Mouse (Mus musculus) MEL (cell line): ENCODE measurements around the gene Plbd2. TPM values are rescaled to one million over a fixed set of nuclear protein-coding genes. Genes with fewer than 3 reads are reported as not detected.
A peak's percentile ranks its signal among the peaks of the same experiment; 100 is the strongest.

ENCODE experiments used
- DNase-seq: peaks from one replicate; pipeline ENCODE4 v3.0.0; 2011; ENCODE audit warnings: low read depth, low spot score
- H3K27ac ChIP-seq: 2 replicates; pipeline ENCODE4 v1.5.1; 2012; ENCODE audit warnings: low read depth, mild to moderate bottlenecking, control low read depth, low read length, moderate library complexity; ENCODE audit not compliant: control insufficient read depth
- H3K27me3 ChIP-seq, 2 experiments: fragments of 150-350 bp in 1 of 2; sonication (generic) in 1 of 2; 2 replicates each; pipeline ENCODE4 v1.6.1; 2012; ENCODE audit warnings: low read length in 2 of 2, mild to moderate bottlenecking in 2 of 2, improper control_type of control experiment in 1 of 2, moderate library complexity in 1 of 2; ENCODE audit not compliant: insufficient read depth in 2 of 2, control insufficient read depth in 1 of 2
- H3K36me3 ChIP-seq, 2 experiments: 2 replicates each; pipeline ENCODE4 v1.6.1; 2012 to 2014; ENCODE audit warnings: low read length in 2 of 2, improper control_type of control experiment in 1 of 2, inconsistent platforms in 1 of 2, mild to moderate bottlenecking in 1 of 2; ENCODE audit not compliant: insufficient read depth in 2 of 2, control insufficient read depth in 1 of 2
- H3K4me1 ChIP-seq, 2 experiments: fragments of 150-350 bp in 1 of 2; sonication (generic) in 1 of 2; 2 replicates each; pipeline ENCODE4 v1.6.1; 2012; ENCODE audit warnings: low read length in 2 of 2, improper control_type of control experiment in 1 of 2, mild to moderate bottlenecking in 1 of 2; ENCODE audit not compliant: insufficient read depth in 2 of 2, control insufficient read depth in 1 of 2
- H3K4me3 ChIP-seq, 2 experiments: fragments of 150-350 bp in 1 of 2; sonication (generic) in 1 of 2; 2 replicates each; pipeline ENCODE4 v1.5.1; 2012; ENCODE audit warnings: low read depth in 2 of 2, low read length in 2 of 2, mild to moderate bottlenecking in 2 of 2, moderate library complexity in 2 of 2, control low read depth in 1 of 2, improper control_type of control experiment in 1 of 2; ENCODE audit not compliant: control insufficient read depth in 1 of 2, insufficient read depth in 1 of 2
- H3K79me2 ChIP-seq: 2 replicates; pipeline ENCODE4 v1.6.1; 2012; ENCODE audit warnings: mild to moderate bottlenecking, low read length, moderate library complexity; ENCODE audit not compliant: control insufficient read depth, poor library complexity, insufficient read depth
- H3K9ac ChIP-seq: 2 replicates; pipeline ENCODE4 v1.6.1; 2012; ENCODE audit warnings: low read depth, mild to moderate bottlenecking, control low read depth, low read length, moderate library complexity; ENCODE audit not compliant: control insufficient read depth, poor library complexity, severe bottlenecking
- H3K9me3 ChIP-seq: fragments of 150-350 bp; sonication (generic); replicated peaks from 2 replicates; pipeline ENCODE4 v1.6.1; 2012; ENCODE audit warnings: mild to moderate bottlenecking, low read length, improper control_type of control experiment, moderate library complexity; ENCODE audit not compliant: insufficient read depth
- BHLHE40 ChIP-seq: IDR thresholded peaks from 2 replicates; pipeline ENCODE4 v1.6.1; 2012; ENCODE audit warnings: low read depth, mild to moderate bottlenecking, inconsistent platforms, low read length, improper control_type of control experiment, borderline replicate concordance
- CHD2 ChIP-seq: IDR thresholded peaks from 2 replicates; pipeline ENCODE4 v1.6.1; 2011; ENCODE audit warnings: low read length, improper control_type of control experiment
- CTCF ChIP-seq, 3 experiments: IDR thresholded peaks in 2 of 3; conservative IDR thresholded peaks in 1 of 3; 2 replicates each; pipeline ENCODE4 v1.5.1; 2011 to 2012; ENCODE audit warnings: low read length in 3 of 3, low read depth in 2 of 3, mild to moderate bottlenecking in 2 of 3, improper control_type of control experiment in 1 of 3, inconsistent platforms in 1 of 3, mixed read lengths in 1 of 3, moderate library complexity in 1 of 3; ENCODE audit not compliant: control insufficient read depth in 1 of 3, insufficient read depth in 1 of 3, poor library complexity in 1 of 3, severe bottlenecking in 1 of 3
- ELF1 ChIP-seq: IDR thresholded peaks from 2 replicates; pipeline ENCODE4 v1.6.1; 2014; ENCODE audit warnings: low read depth, mild to moderate bottlenecking, inconsistent platforms, low read length, improper control_type of control experiment, moderate library complexity
- EP300 ChIP-seq, 2 experiments: IDR thresholded peaks; 2 replicates each; pipeline ENCODE4 v1.6.1; 2011; ENCODE audit warnings: improper control_type of control experiment in 2 of 2, low read length in 2 of 2, low read depth in 1 of 2, mild to moderate bottlenecking in 1 of 2
- ETS1 ChIP-seq: IDR thresholded peaks from 2 replicates; pipeline ENCODE4 v1.6.1; 2012; ENCODE audit warnings: low read depth, mild to moderate bottlenecking, inconsistent platforms, low read length, improper control_type of control experiment, moderate library complexity
- JUND ChIP-seq: IDR thresholded peaks from 2 replicates; pipeline ENCODE4 v1.6.1; 2011; ENCODE audit warnings: low read depth, mild to moderate bottlenecking, improper control_type of control experiment, low read length
- MAFK ChIP-seq: IDR thresholded peaks from 2 replicates; pipeline ENCODE4 v1.6.1; 2011; ENCODE audit warnings: low read depth, mild to moderate bottlenecking, low read length, improper control_type of control experiment, borderline replicate concordance
- MAZ ChIP-seq: IDR thresholded peaks from 2 replicates; pipeline ENCODE4 v1.6.1; 2012; ENCODE audit warnings: low read depth, mild to moderate bottlenecking, inconsistent platforms, low read length, improper control_type of control experiment
- MYB ChIP-seq: IDR thresholded peaks from 2 replicates; pipeline ENCODE4 v1.6.1; 2011; ENCODE audit warnings: mild to moderate bottlenecking, low read depth, low read length, improper control_type of control experiment
- RAD21 ChIP-seq: IDR thresholded peaks from 2 replicates; pipeline ENCODE4 v1.6.1; 2011; ENCODE audit warnings: mild to moderate bottlenecking, low read depth, low read length, improper control_type of control experiment
- SMC3 ChIP-seq: IDR thresholded peaks from 2 replicates; pipeline ENCODE4 v1.6.1; 2011; ENCODE audit warnings: low read depth, low read length, improper control_type of control experiment
- UBTF ChIP-seq: IDR thresholded peaks from 2 replicates; pipeline ENCODE4 v1.6.1; 2012; ENCODE audit warnings: low read depth, mild to moderate bottlenecking, inconsistent platforms, low read length, improper control_type of control experiment, moderate library complexity, borderline replicate concordance; ENCODE audit not compliant: insufficient read depth
- ZC3H11A ChIP-seq: IDR thresholded peaks from 2 replicates; pipeline ENCODE4 v1.6.1; 2012; ENCODE audit warnings: low read depth, mild to moderate bottlenecking, inconsistent platforms, low read length, improper control_type of control experiment
- polyA plus RNA-seq, 2 experiments: library from polyadenylated mRNA; stranded (reverse) in 1 of 2; unstranded in 1 of 2; fragments of >175 nt in 1 of 2; fragments of >200 nt in 1 of 2; gene quantifications; 2 replicates each; pipeline versions ENCODE4 v1.2.1 to v1.2.4; 2012; ENCODE audit warnings: low replicate concordance in 2 of 2, low read depth in 1 of 2; ENCODE audit not compliant: insufficient read length in 2 of 2, insufficient read depth in 1 of 2, missing spikeins in 1 of 2
- total RNA-seq: library from RNA; depleted of rRNA; stranded (reverse); fragments of 300-350 nt; gene quantifications from 2 replicates; pipeline ENCODE4 v1.2.3, GENCODE M21; 2012

Plbd2 gene
- total and polyA plus RNA-seq, 3 experiments = 10.1 to 30.5 TPM; not detected in 1

- Histone ChIP-seq H3K36me3 (no peaks in the 10 kb centered on the region), H3K4me3 (no peak overlapping the region), H3K4me1 (no peaks in the 10 kb centered on the region), H3K27me3 (no peaks in the 10 kb centered on the region), H3K9me3 (no peaks in the 10 kb centered on the region), H3K9ac (no peak overlapping the region), H3K79me2 (no peaks in the 10 kb centered on the region), H3K27ac (no peak overlapping the region)
- DNase-seq = no peak
- TF ChIP-seq EP300 (IDR thresholded peaks at IDR 0.05; ENCODE audit: low read depth in 1 of 2, low read length in 2 of 2) (no peak), ETS1 (no peak), MAZ (no peak), BHLHE40 (no peak), CHD2 (no peak), MYB (no peak)
Observed at GRCm38 (mm10) chr5:120481205-120481604, 22.2 kb downstream of the Plbd2 start.

GRCm38 (mm10) chr5:120479538-120479937 lies 23.9 kb downstream of the Plbd2 start:
- no peak overlapping the region for H3K9ac ChIP-seq
- H3K4me3 ChIP-seq = no peak overlapping the region
- H3K4me1 ChIP-seq = no peaks in the 10 kb centered on the region
- no peaks in the 10 kb centered on the region for H3K27me3 ChIP-seq
- TF ChIP-seq SMC3 (peak; percentile 43), BHLHE40 (0 out of 2 replicates have a peak, but pooled peaks have one; percentile 9), JUND (no peak), ZC3H11A (peak; percentile 41; the same call in 1 of the 2 replicates), EP300 (IDR thresholded peaks at IDR 0.05; ENCODE audit: low read depth in 1 of 2, low read length in 2 of 2) (no peak), RAD21 (peak; percentile 34), CTCF (IDR thresholded peaks at IDR 0.05 in 2 of 3, conservative IDR thresholded peaks at IDR 0.05 in 1 of 3; ENCODE audit: control insufficient read depth in 1 of 3, insufficient read depth in 1 of 3, low read depth in 2 of 3, low read length in 3 of 3, poor library complexity in 1 of 3, severe bottlenecking in 1 of 3) (peak in 2 of 3 experiments; percentile 47 to 58; a peak in 4 of 6 replicates)
- H3K36me3 ChIP-seq = no peaks in the 10 kb centered on the region
- no peaks in the 10 kb centered on the region for H3K9me3 ChIP-seq
- H3K79me2 ChIP-seq = no peaks in the 10 kb centered on the region
- no peak overlapping the region for H3K27ac ChIP-seq
- peak; percentile 45 for DNase-seq

GRCm38 (mm10) chr5:120477993-120478392 lies 25.4 kb downstream of the Plbd2 start:
- Histone ChIP-seq H3K9ac (no peak overlapping the region), H3K27ac (no peak overlapping the region), H3K9me3 (no peaks in the 10 kb centered on the region), H3K27me3 (no peaks in the 10 kb centered on the region), H3K4me1 (peaks cover 0 to 6% of the 10 kb centered on the region in 2 experiments; a peak in 1 of 4 replicates), H3K4me3 (no peak overlapping the region), H3K79me2 (no peaks in the 10 kb centered on the region), H3K36me3 (no peaks in the 10 kb centered on the region)
- DNase-seq = no peak
- TF ChIP-seq ELF1 = no peak
- TF ChIP-seq MAFK = peak; percentile 92
- no peak for TF ChIP-seq UBTF
